Mouse (Mus musculus): ENCODE results near the gene Casp8ap2.

DNA sequence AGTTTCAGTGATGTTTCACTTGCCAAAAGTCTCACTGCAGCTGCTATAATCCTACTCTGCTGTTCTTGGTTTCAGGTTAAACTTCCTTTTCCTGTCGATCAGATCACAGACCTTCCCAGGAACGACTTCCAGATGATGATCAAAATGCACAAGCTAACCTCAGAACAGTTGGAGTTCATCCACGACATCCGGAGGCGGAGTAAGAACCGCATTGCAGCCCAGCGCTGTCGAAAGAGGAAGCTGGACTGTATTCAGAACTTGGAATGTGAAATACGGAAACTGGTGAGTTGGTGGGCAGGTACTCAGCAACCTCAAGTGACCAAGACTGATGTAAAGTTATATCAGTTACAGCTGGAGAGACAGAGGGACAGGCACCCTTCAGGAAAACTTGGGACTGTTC lies 40.1 kb upstream of the Casp8ap2 start:
- no peak for TF ChIP-seq GATA1 (IDR thresholded peaks at IDR 0.05; ENCODE audit: borderline replicate concordance, low read length)
- TF ChIP-seq FLI1 (IDR thresholded peaks at IDR 0.05; ENCODE audit: low read length): no peak

Data from megakaryocyte, embryonic 14.5 days (primary cell).